Mouse (Mus musculus) cerebellum, adult 2 months (tissue): ENCODE results near the gene Rerg.

Experiments
- CTCF ChIP-seq: fragments of 200-500 bp; IDR thresholded peaks from 2 replicates; pipeline ENCODE4 v1.5.1; 2011; ENCODE audit warnings: low read depth, mild to moderate bottlenecking, control low read depth, low read length, moderate library complexity, borderline replicate concordance; ENCODE audit not compliant: insufficient read depth
- POLR2A ChIP-seq: fragments of 200-500 bp; IDR thresholded peaks from 2 replicates; pipeline ENCODE4 v1.6.1; 2011; ENCODE audit warnings: low read length, control low read depth, borderline replicate concordance; ENCODE audit not compliant: insufficient read depth

- no peak for TF ChIP-seq CTCF
- TF ChIP-seq POLR2A, result no peak
Observed at GRCm38 (mm10) chr6:137110778-137111174, 59.5 kb downstream of the Rerg start.
